Mouse (Mus musculus) adrenal gland, adult (tissue): ENCODE measurements around the gene Tmem63a.

Source experiments
- DNase-seq, 2 experiments: peaks; one replicate each; pipeline ENCODE4 v3.0.0; 2022 to 2023; ENCODE audit warnings: low spot score in 1 of 2; ENCODE audit not compliant: inconsistent age in 2 of 2

Tmem63a gene

GRCm38 (mm10) chr1:180942166-180943031 lies at the start of gene Tmem63a:
Gene Tmem63a, plus strand, starts transcription at chr1:180942344.
- DNase-seq, result peak; percentile 87 to 96

- no peak for DNase-seq
Measured at GRCm38 (mm10) chr1:180892808-180893207, 49.3 kb upstream of the Tmem63a start, which contains the start of gene Lefty2. Gene Lefty2, plus strand, starts transcription at chr1:180893108.

GRCm38 (mm10) chr1:180894088-180894987 lies 47.8 kb upstream of the Tmem63a start:
- DNase-seq, result peak; percentile 55 to 80

GRCm38 (mm10) chr1:180901107-180901506 lies 41.0 kb upstream of the Tmem63a start:
- DNase-seq, result peak in 1 of 2 experiments; percentile 74

GRCm38 (mm10) chr1:180902915-180903314 lies 39.2 kb upstream of the Tmem63a start:
- peak in 1 of 2 experiments; percentile 43 for DNase-seq

GRCm38 (mm10) chr1:180903666-180904038 lies 38.5 kb upstream of the Tmem63a start:
- DNase-seq, result no peak

GRCm38 (mm10) chr1:180904039-180904814 lies 37.9 kb upstream of the Tmem63a start, which contains the start of gene Pycr2:
Gene Pycr2, plus strand, starts transcription at chr1:180904293.
- peak; percentile 94 to 97 for DNase-seq

GRCm38 (mm10) chr1:180904815-180905080 lies 37.4 kb upstream of the Tmem63a start:
- DNase-seq, result no peak

- no peak for DNase-seq
Measured at GRCm38 (mm10) chr1:180905307-180905706, 36.8 kb upstream of the Tmem63a start.

GRCm38 (mm10) chr1:180905876-180906275 lies 36.3 kb upstream of the Tmem63a start:
- DNase-seq, result no peak

GRCm38 (mm10) chr1:180906461-180907147 lies 35.5 kb upstream of the Tmem63a start:
- no peak for DNase-seq

- DNase-seq, result peak in 1 of 2 experiments; percentile 67
Measured at GRCm38 (mm10) chr1:180911138-180911537, 31.0 kb upstream of the Tmem63a start.

- DNase-seq, result no peak
Measured at GRCm38 (mm10) chr1:180911653-180912287, 30.4 kb upstream of the Tmem63a start.

- DNase-seq, result no peak
Measured at GRCm38 (mm10) chr1:180912792-180913191, 29.4 kb upstream of the Tmem63a start.

GRCm38 (mm10) chr1:180913797-180914196 lies 28.3 kb upstream of the Tmem63a start:
- DNase-seq, result no peak

GRCm38 (mm10) chr1:180916425-180916824 lies 25.7 kb upstream of the Tmem63a start:
- no peak for DNase-seq

GRCm38 (mm10) chr1:180917053-180917452 lies 25.1 kb upstream of the Tmem63a start:
- DNase-seq, result no peak

GRCm38 (mm10) chr1:180919686-180920085 lies 22.5 kb upstream of the Tmem63a start:
- peak; percentile 61 to 77 for DNase-seq

- no peak for DNase-seq
Measured at GRCm38 (mm10) chr1:180922273-180923048, 19.7 kb upstream of the Tmem63a start.
